Mouse (Mus musculus): ENCODE measurements around the gene Hsf2bp.

The Hsf2bp gene

DNA sequence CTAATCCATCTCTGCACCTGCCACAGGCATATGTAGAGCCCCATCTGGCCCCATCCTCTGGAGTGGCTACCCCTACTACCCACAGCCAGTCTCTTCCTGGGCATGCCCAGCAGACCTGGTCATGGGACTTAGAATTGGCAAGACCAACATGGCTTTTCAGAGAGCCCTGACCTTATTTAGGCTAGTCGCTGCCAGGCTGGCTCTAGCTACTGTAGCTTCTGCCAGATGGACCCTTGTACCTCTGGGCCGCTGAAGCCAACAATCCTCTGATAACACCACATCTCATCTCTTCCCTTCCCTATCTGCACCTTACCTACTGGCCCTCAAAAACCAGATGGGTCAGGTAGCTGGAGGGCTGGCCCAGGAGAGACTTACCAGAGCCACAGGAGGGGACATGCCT is 127.2 kb downstream of the Hsf2bp start:
- DNase-seq (ENCODE audit: low read depth, low spot score): no peak

DNA sequence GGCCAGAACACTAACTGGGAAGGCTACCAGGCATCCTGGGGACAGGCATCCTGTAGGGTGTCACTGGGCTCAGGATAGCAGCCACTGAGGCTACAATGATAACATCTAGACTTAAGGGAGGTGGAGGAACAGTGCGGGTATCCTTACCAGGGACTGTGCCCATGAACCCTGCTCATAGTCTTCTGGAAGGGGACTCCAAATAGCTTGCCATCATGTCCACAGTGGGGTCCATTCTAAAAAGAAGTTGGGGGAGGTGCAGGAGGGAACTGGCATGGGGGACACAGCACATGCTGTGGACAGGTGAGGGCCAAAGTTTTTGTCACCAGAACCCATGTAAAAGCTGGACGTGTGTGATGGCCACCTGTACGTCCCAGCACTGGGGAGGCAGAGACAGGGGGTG is 129.7 kb downstream of the Hsf2bp start:
- DNase-seq (ENCODE audit: low read depth, low spot score): no peak

DNA sequence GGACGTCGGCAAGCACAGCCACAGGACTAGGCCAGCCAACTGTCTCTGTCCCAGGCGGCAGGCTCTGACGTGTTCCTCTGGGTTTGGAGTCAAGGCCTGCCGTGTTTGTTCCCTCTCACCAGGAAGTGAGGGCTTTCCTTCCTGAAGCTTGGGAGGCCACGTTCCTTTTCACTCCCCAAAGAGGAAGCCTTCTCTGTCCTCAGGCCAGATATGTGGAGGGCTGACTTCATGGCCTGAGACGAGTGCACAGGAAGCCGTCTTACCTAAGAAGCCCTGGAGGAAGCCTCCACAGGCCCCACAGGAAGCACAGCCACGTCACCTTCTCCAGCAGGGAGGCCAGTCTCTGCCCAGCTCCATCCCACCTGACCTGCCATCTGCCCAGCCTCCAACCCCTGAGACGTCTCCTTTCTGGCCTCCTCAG is 130.3 kb downstream of the Hsf2bp start:
- DNase-seq (ENCODE audit: low read depth, low spot score): no peak

DNA sequence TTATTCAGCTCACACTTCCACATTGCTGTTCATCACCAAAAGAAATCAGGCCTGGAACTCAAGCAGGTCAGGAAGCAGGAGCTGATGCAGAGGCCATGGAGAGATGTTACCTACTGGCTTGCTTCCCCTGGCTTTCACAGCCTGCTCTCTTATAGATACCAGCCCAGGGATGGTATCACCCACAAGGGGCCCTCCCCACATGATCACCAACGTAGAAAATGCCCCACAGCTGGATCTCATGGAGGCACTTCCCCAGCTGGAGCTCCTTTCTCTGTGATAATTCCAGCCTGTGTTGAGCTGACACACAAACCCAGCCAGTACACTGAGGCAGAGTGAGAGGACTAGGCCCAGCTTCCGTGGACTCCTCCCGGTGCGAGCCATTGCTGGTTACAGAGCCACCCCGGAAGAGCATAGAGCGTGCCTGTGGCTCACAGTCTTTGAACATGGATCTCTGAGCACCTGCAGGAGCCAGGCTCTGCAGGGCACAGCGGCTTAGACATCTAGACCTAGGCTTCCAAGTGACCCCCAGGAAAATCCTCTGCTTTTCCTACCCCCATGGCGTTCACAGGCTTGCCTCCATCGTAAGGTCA is 130.9 kb downstream of the Hsf2bp start:
- no peak for DNase-seq (ENCODE audit: low read depth, low spot score)

DNA sequence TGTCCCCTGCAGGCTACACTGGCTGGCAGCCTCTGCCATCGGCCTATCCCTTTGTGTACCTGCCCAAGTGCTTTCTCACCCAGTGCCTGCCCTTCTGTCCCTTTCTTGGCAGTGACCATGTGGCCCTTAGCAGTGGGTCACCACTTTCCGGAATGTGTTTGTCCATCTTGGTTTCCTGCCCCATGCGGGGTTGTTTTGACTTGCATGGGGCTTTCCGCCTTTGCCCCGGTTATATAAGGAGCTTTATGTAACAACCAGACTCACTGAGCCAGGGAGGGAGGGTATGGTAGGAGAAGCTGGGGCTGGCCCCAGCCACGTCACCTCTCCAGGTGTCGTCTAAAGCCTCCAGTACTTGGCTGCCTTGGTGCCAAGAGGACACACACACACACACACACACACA is 132.1 kb downstream of the Hsf2bp start:
- no peak for DNase-seq (ENCODE audit: low read depth, low spot score)

DNA sequence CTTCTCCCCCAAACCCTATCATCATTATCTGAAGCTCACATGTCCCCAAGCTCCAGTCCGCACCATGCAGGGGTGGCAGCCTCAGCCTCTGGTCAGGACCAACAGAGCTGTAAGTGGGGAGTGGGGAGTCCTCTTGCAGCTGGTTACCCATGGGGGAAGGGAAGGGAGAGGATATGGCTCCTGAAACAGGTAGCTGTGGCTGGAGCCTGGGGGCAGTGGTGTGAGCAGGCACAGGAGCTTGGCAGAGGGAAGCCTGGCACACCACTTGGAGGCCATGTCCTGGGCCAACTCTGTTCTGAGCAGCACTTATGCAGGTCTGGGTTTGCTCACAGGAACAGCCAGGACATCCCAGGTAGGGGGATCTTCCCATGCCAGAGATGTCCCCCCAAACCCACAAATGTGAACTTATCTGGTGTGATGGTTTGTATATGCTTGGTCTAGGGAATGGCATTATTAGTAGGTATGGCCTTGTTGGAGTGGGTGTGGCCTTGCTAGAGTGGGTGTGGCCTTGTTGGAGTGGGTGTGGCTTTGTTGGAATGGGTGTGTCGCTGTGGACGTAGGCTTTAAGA is 133.4 kb downstream of the Hsf2bp start:
- no peak for DNase-seq (ENCODE audit: low read depth, low spot score)

DNA sequence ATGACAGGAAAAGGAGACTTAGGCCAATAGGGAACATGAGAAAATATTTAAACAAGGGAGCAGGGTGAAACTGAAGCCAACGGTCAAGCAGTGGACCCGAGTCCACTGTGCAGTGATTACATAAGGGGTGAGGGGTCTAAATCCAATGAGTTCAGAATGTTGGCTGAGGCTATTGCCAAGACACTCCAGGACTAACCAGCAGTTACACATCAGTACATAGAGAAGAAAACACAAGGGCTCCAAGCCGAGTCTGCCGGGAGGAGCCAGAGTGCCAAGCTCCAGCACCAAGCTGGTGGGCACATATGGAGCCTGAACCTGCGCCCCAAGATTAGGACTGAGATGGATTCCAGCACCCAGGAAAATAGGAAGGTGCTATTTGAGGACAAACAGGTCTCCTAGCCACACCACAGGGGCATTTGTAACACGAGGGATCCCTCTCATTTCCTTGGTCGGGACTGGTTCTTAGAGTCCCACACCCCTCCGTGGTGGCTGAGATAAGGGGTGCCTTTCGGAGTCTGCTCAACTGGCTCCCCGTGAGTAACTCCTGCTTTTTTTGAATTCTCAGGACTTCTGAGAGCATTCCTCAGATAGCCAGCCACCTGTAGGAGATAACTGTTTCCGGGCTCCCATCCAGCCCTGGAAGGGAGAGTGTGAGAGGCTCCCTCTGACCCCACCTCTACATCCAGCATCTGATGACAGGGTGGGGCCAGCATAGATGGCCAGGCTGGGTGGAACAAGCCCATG is 134.5 kb downstream of the Hsf2bp start:
- no peak for DNase-seq (ENCODE audit: low read depth, low spot score)

DNA sequence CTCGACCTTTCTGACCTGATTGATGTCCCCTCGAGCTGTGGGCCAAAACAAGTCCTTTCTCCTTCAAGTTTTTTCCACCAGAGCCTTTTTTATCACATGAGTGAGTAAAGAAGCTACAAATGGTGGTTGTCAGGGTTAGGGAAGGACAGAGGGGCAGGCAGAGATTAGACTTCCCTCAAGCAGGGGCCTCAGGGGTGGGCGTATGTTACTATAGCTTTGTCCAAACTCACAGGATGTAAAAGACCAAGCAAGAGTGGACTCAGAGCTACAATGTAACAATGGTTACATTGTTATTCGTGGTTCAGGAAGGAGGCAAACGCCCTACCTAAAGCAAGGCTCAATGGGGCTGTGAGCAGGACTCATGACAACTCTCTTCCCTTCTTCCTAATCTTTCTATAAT is 137.2 kb downstream of the Hsf2bp start:
- DNase-seq (ENCODE audit: low read depth, low spot score): peak; percentile 85

DNA sequence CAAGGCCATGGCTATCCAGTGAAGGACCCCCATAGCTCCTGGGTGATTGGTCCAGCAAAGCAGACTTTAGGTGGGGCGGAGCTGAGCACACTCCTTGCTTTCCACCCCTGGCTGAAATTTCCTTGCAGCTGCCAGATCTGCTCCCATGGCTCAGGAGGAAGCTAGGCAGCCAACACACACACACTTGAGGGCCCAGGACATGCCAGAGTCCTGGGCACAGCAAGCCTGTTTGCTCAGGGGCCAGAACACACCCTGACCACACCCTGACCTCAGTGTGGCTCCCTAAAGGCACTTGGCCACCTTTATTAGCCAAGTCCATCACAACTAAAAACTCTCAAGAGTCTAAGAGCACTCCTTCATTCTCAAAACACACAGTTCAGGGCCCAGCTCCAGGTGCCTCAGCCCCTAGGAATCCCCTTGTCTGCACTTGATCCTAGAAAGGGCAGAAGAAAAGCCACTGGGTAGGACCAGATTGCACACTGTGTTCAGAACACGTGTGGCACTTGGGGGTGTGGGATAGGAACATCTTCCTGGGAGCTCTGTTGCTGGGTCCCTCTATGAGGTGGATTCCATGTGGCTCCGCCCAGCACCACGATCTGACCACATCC is 138.9 kb downstream of the Hsf2bp start:
- no peak for DNase-seq (ENCODE audit: low read depth, low spot score)

DNA sequence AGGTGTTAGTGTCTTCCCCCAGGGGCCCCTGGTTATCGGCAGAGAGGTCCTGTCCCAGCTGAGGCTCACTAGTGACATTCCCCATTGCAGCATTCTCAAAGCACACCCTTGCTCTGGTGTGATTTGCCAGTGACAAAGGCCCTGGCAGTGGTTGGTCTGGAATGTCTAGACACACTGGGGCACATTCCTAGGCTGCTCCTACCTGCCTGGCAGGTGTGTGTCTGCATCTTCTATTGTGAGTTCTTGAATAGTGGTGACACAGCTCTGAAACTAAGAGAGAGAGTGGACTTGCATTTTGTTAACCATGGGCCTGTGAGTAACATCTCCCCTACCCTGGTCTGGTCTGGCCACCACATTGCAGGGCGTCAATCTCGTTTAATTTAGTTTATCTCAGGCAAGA is 139.4 kb downstream of the Hsf2bp start:
- no peak for DNase-seq (ENCODE audit: low read depth, low spot score)

DNA sequence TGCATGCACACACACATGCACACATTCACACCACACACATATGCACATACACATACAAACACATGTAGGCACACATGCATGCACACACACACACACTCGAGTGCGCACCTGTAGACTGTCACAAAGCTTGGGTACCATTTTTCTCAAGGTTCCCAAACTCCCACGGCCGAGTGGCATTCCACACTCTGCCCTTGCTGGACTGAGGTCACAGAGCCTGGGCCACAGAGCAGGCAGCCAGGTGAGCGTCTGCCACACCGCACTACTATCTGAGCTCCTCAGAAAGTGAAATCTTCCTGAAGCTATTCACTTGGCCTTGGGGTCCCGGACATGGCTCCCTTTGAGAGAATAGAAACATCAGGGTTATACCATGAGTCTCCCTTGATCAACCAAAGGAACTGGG is 139.8 kb downstream of the Hsf2bp start:
- no peak for DNase-seq (ENCODE audit: low read depth, low spot score)

Data from ZHBTc4 (cell line).